Mouse (Mus musculus): Measurements from ENCODE around the gene Sesn3.

DNA sequence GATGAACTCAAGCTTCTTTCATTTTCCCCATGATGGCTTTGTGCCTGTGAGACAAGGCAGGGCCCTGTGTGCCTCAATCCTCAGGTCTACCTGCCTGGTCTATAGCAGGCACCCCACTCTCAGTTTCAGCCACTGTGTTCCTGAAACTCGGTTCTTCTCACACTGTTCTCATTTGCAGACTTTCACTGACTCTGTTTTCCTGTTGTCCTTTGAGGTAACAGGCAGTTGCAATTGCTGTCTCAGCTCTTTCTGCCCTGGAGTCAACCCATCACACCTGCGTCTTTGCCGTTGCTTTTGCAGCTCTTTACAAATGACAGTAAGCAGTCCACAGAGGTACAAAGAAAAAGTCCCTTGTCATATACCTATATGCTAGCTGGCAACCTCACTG is 26.7 kb upstream of the Sesn3 start:
- TF ChIP-seq TCF12 (IDR thresholded peaks at IDR 0.05; ENCODE audit: insufficient read depth, poor library complexity, severe bottlenecking) (no peak), CEBPB (IDR thresholded peaks at IDR 0.05; ENCODE audit: insufficient read depth, poor library complexity, severe bottlenecking) (no peak)

Measured in myocyte (in vitro differentiated cells).